ENCODE assay signal across 28 mouse cellular contexts in the genomic region with DNA sequence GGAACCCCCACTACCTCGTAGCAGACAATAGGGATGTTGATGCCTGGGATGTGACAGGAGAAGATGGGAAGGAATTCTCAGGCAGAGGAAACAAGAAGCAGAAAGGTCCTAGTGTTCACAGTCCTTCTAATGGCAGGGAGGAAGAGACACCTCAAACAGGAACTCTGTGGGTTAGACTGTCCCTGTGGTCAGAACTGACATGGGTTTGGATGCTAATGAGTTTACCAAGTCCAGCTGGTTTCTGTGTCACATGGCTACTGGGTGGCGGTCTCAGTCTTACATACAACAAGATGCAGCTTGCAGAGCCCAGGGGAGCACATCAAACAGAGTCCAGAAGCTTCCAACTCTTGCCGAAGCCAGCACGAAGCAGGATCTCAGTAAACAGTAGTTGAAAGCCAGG.
"Had no signal": no experiment of that assay in that cellular context is flagged by ENCODE, and none has a peak within 500 bp of the region (broad histone marks: within the 10 kb centered on the region; RNA-seq: fewer than 3 reads in every experiment).

No protein-coding gene starts in this region.

- H3K4me2 ChIP-seq: heart, embryonic 12.5 days; hindbrain, embryonic 12.5 days; hindbrain, embryonic 14.5 days; intestine, embryonic 15.5 days; kidney, embryonic 15.5 days; limb, embryonic 13.5 days; limb, embryonic 15.5 days; liver, embryonic 12.5 days had no signal

- H3K9ac ChIP-seq: heart, embryonic 12.5 days; hindbrain, embryonic 12.5 days; hindbrain, embryonic 14.5 days; intestine, embryonic 15.5 days; kidney, embryonic 15.5 days; limb, embryonic 13.5 days; limb, embryonic 15.5 days; liver, embryonic 12.5 days; liver, embryonic 14.5 days had no signal

- H3K9me3 ChIP-seq: heart, embryonic 10.5 days; heart, embryonic 12.5 days; hindbrain, embryonic 10.5 days; hindbrain, embryonic 12.5 days; intestine, embryonic 15.5 days; kidney, embryonic 15.5 days; limb, embryonic 13.5 days; limb, embryonic 15.5 days; liver, embryonic 12.5 days had no signal

- H3K36me3 ChIP-seq: heart, embryonic 10.5 days; heart, embryonic 12.5 days; hindbrain, embryonic 10.5 days; hindbrain, embryonic 12.5 days; intestine, embryonic 15.5 days; kidney, embryonic 15.5 days; limb, embryonic 13.5 days; limb, embryonic 15.5 days; liver, embryonic 12.5 days had no signal

- H3K27ac ChIP-seq: heart, embryonic 10.5 days; hindbrain, embryonic 10.5 days; hindbrain, embryonic 12.5 days; hindbrain, embryonic 14.5 days; intestine, embryonic 15.5 days; kidney, embryonic 15.5 days; kidney, postnatal 0 days; left cerebral cortex, adult 2 months; limb, embryonic 13.5 days; limb, embryonic 15.5 days; liver, embryonic 12.5 days; liver, embryonic 14.5 days had no signal

- ATAC-seq: hindbrain, embryonic 16.5 days; inflammation-experienced regulatory T-cells, adult 6 months; intestine, embryonic 15.5 days; liver, embryonic 12.5 days had no signal

- H3K27me3 ChIP-seq: hindbrain, embryonic 12.5 days; intestine, embryonic 15.5 days; kidney, embryonic 15.5 days; limb, embryonic 13.5 days; limb, embryonic 15.5 days had no signal

- H3K4me1 ChIP-seq: heart, embryonic 12.5 days; hindbrain, embryonic 10.5 days; hindbrain, embryonic 12.5 days; limb, embryonic 13.5 days; limb, embryonic 15.5 days; liver, embryonic 12.5 days had no signal

- H3K4me3 ChIP-seq: heart, embryonic 10.5 days; heart, embryonic 12.5 days; hindbrain, embryonic 10.5 days; hindbrain, embryonic 12.5 days; intestine, embryonic 15.5 days; kidney, embryonic 15.5 days; left cerebral cortex, adult 2 months; limb, embryonic 13.5 days; limb, embryonic 15.5 days; liver, embryonic 12.5 days had no signal

- DNase-seq: gastrocnemius, postnatal 14 days; gastrocnemius, postnatal 36 days; heart, adult 18-20 months; heart, postnatal 10 days; heart, postnatal 4 days; kidney, adult 11 months; kidney, adult 2 months; kidney, adult 9 months; kidney, postnatal 14 days; kidney, postnatal 36 days; layer of hippocampus, adult 9-11 months; layer of hippocampus, postnatal 36 days; left cerebral cortex, postnatal 4 days had no signal
